8 mouse cellular contexts compared by ENCODE assay signal in genomic region chr9:107576357-107577107, GRCm38 (mm10). TPM values are rescaled to one million over a fixed set of nuclear protein-coding genes. Genes with fewer than 3 reads are reported as not detected.
A peak's percentile ranks its signal among the peaks of the same experiment; 100 is the strongest.
DNase-seq lines count a peak whose midpoint lies in the region; ATAC-seq and TF ChIP-seq lines count a peak whose summit lies in the region.

Gene Hyal1, plus strand, starts transcription at chr9:107576927.

- H3K27me3 ChIP-seq in forebrain, postnatal 0 days (ENCODE audit: insufficient read depth, low read length) = no peaks in the 10 kb centered on the region
- no peaks in the 10 kb centered on the region for H3K27me3 ChIP-seq in hindbrain, embryonic 10.5 days (ENCODE audit: insufficient read depth, poor library complexity, severe bottlenecking)
- no peaks in the 10 kb centered on the region for H3K27me3 ChIP-seq in limb, embryonic 15.5 days
- H3K27me3 ChIP-seq in midbrain, embryonic 14.5 days (ENCODE audit: control insufficient read depth, insufficient read depth, low read length) = no peaks in the 10 kb centered on the region

- peak within 1 kb of the TSS; percentile 30; the same call in 1 of the 2 replicates for H3K27ac ChIP-seq in forebrain, postnatal 0 days (ENCODE audit: low read depth, low read length)
- peak within 1 kb of the TSS; percentile 86 for H3K27ac ChIP-seq in hindbrain, embryonic 10.5 days
- peak within 1 kb of the TSS; percentile 87 for H3K27ac ChIP-seq in limb, embryonic 15.5 days
- H3K27ac ChIP-seq in midbrain, embryonic 14.5 days (replicated peaks; ENCODE audit: low read depth, low read length) = peak within 1 kb of the TSS; percentile 41; the same call in 1 of the 2 replicates

- H3K9me3 ChIP-seq in forebrain, postnatal 0 days (ENCODE audit: low read length) = no peaks in the 10 kb centered on the region
- H3K9me3 ChIP-seq in hindbrain, embryonic 10.5 days = no peaks in the 10 kb centered on the region; the same call in 1 of the 2 replicates
- no peaks in the 10 kb centered on the region for H3K9me3 ChIP-seq in limb, embryonic 15.5 days
- no peaks in the 10 kb centered on the region for H3K9me3 ChIP-seq in midbrain, embryonic 14.5 days (ENCODE audit: control insufficient read depth, low read length)

- TF ChIP-seq POLR2A in brain, embryonic 14.5 days (IDR thresholded peaks at IDR 0.05; ENCODE audit: borderline replicate concordance, extremely low read depth, insufficient read depth, insufficient read length, poor library complexity, severe bottlenecking) = no peak

- H3K36me3 ChIP-seq in forebrain, postnatal 0 days (ENCODE audit: insufficient read depth) = peaks cover 28% of the 10 kb centered on the region
- H3K36me3 ChIP-seq in hindbrain, embryonic 10.5 days = peaks cover 38% of the 10 kb centered on the region
- H3K36me3 ChIP-seq in limb, embryonic 15.5 days = peaks cover 32% of the 10 kb centered on the region
- peaks cover 29% of the 10 kb centered on the region for H3K36me3 ChIP-seq in midbrain, embryonic 14.5 days (ENCODE audit: control insufficient read depth, insufficient read depth, low read length)

- no peak within 1 kb of the TSS for H3K9ac ChIP-seq in forebrain, postnatal 0 days
- peak within 1 kb of the TSS; percentile 40; the same call in 1 of the 2 replicates for H3K9ac ChIP-seq in limb, embryonic 15.5 days
- H3K9ac ChIP-seq in midbrain, embryonic 14.5 days (replicated peaks; ENCODE audit: low read length) = no peak within 1 kb of the TSS; the same call in 1 of the 2 replicates

- 27% methylated on average over 16 of the region's 16 CpGs for WGBS in forebrain, postnatal 0 days
- WGBS in hindbrain, embryonic 10.5 days = 25% methylated on average over 16 of the region's 16 CpGs
- WGBS in limb, embryonic 15.5 days = 17% methylated on average over 16 of the region's 16 CpGs
- WGBS in midbrain, embryonic 14.5 days = 27% methylated on average over 16 of the region's 16 CpGs

- peak; percentile 61 for ATAC-seq in forebrain, postnatal 0 days
- ATAC-seq in limb, embryonic 15.5 days (ENCODE audit: insufficient number of reproducible peaks, low FRiP score, low TSS enrichment, low read depth) = peak; percentile 60; the same call in 1 of the 2 replicates
- peak; percentile 29 for ATAC-seq in midbrain, embryonic 14.5 days (ENCODE audit: low FRiP score, low TSS enrichment)

- peak; percentile 86 for DNase-seq in NIH3T3 (ENCODE audit: low read depth)
- peak; percentile 92 for DNase-seq in brain, embryonic 14.5 days (ENCODE audit: low read depth)
- peak; percentile 54 for DNase-seq in forebrain, postnatal 0 days
- peak; percentile 89 for DNase-seq in hindbrain, embryonic 10.5 days (ENCODE audit: low spot score)
- peak; percentile 76 for DNase-seq in midbrain, embryonic 14.5 days
- peak; percentile 90 for DNase-seq in urinary bladder, postnatal 14 days (ENCODE audit: low spot score)
- no peak for DNase-seq in thymus, postnatal 14 days

- H3K4me2 ChIP-seq in forebrain, postnatal 0 days (ENCODE audit: low read depth) = peak within 1 kb of the TSS; percentile 27
- H3K4me2 ChIP-seq in limb, embryonic 15.5 days = peak within 1 kb of the TSS; percentile 57
- peak within 1 kb of the TSS; percentile 42 for H3K4me2 ChIP-seq in midbrain, embryonic 14.5 days (ENCODE audit: low read length)

- TF ChIP-seq CTCF in brain, embryonic 14.5 days (IDR thresholded peaks at IDR 0.05; ENCODE audit: borderline replicate concordance, extremely low read depth, insufficient read depth, insufficient read length) = no peak
- TF ChIP-seq CTCF in forebrain, postnatal 0 days (IDR thresholded peaks at IDR 0.05; ENCODE audit: low read depth) = no peak

- H3K4me3 ChIP-seq in forebrain, postnatal 0 days (ENCODE audit: low read depth, low read length) = peak within 1 kb of the TSS; percentile 14; the same call in 1 of the 2 replicates
- H3K4me3 ChIP-seq in hindbrain, embryonic 10.5 days = peak within 1 kb of the TSS; percentile 52
- peak within 1 kb of the TSS; percentile 43 for H3K4me3 ChIP-seq in limb, embryonic 15.5 days
- H3K4me3 ChIP-seq in midbrain, embryonic 14.5 days (replicated peaks; ENCODE audit: low read depth, low read length) = peak within 1 kb of the TSS; percentile 21

- H3K4me1 ChIP-seq in forebrain, postnatal 0 days (ENCODE audit: insufficient read depth) = peaks cover 6% of the 10 kb centered on the region; the same call in 1 of the 2 replicates
- H3K4me1 ChIP-seq in hindbrain, embryonic 10.5 days (replicated peaks) = peaks cover 71% of the 10 kb centered on the region
- peaks cover 50% of the 10 kb centered on the region for H3K4me1 ChIP-seq in limb, embryonic 15.5 days
- H3K4me1 ChIP-seq in midbrain, embryonic 14.5 days (ENCODE audit: control insufficient read depth, insufficient read depth, low read length) = peaks cover 20% of the 10 kb centered on the region

RNA-seq across cellular contexts. Expression of gene Hyal1, which starts in this region (rescaled TPM):
- polyA plus RNA-seq in brain, embryonic 14.5 days (2012; rRNA removed) = 3.3 and 5.6 TPM in 2 replicates
- total RNA-seq in forebrain, postnatal 0 days (2014; rRNA removed) = 3.5 and 3.9 TPM in 2 replicates
- 1.9 and 2.0 TPM in 2 replicates for polyA plus RNA-seq in forebrain, postnatal 0 days (2015; fragmentation: Nextera tagmentation; extraction: Ambion mirVana)
- polyA plus RNA-seq in hindbrain, embryonic 10.5 days (2016; fragmentation: Nextera tagmentation; extraction: Ambion mirVana) = 6.6 and 8.4 TPM in 2 replicates
- 12.8 and 13.7 TPM in 2 replicates for polyA plus RNA-seq in limb, embryonic 15.5 days (2015; fragmentation: Nextera tagmentation; extraction: Ambion mirVana)
- polyA plus RNA-seq in midbrain, embryonic 14.5 days (2014; fragmentation: Nextera tagmentation; extraction: Ambion mirVana) = 3.4 and 4.9 TPM in 2 replicates

Comparison
In these comparisons a context has a peak if more than half of its experiments do, and no peak if none do; other contexts are left out.
1. H3K27ac ChIP-seq: peak in every context shown above with its lines; median percentile 87 in limb, embryonic 15.5 days; 86 in hindbrain, embryonic 10.5 days; 41 in midbrain, embryonic 14.5 days; 30 in forebrain, postnatal 0 days.